Mouse (Mus musculus) brain, embryonic 18.5 days (tissue): ENCODE data around the gene Zkscan7.

Experiments used
- DNase-seq: peaks from one replicate; pipeline ENCODE4 v3.0.0-alpha.2; 2012; ENCODE audit warnings: low read depth, low spot score

Gene Zkscan7

DNA sequence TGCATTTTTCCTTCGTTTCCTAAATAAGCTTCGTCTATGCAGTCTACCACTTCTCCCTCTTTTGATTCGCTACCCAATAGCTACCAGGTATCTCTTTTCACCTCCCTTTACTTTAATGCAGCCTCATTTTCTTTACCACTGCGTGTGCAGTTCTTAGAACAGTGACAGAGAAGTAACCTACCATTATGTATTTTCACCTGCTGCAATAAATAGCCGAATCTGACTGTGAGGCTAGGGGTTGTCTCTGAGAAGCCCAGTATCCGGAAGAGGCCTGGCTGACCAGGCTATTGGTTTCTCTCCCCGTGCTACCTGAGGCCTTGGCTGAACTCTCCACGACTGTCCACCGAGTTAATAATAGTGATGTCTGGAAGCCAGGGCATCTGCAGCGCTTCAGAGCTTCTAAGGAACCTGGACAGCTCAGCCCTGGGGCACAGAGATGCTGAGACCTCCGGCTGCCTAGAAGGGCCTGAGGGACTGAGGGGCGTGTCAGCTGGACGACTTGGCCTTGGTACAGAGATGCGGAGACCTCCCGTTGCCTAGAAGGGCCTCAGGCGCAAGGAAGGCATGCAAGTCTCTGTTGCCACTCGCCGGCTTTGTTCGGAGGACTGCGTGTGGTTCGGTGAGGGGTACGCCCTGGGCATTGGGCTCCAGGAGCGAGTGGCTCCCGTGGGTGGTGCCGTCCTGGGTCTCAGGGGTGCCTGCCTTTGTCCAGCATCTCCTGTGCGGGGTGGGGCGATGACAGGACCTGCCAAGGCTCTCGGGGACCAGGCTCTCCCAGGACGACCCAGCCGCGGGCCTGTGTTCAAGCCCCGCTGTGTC, 17.4 kb downstream of the Zkscan7 start:
- peak; percentile 63 for DNase-seq

DNA sequence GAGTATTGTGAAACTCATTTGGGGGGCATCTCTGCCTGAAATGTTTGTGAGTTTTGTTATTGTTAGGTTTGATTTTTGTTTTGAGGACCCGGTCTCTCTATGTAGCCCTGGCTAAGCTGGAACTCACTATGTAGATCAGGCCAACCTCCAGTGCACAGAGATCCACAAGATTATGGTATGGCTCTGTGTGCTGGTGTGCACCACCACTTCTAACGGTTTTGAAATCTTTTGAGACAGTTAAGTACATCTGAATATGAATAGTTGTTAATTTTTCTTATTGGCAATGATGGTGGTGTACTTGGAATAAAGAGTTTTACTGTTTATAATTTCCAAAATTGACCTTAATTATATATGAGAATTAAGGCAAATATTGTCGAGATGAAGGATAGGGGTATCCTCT, 37.0 kb downstream of the Zkscan7 start:
- no peak for DNase-seq

DNA sequence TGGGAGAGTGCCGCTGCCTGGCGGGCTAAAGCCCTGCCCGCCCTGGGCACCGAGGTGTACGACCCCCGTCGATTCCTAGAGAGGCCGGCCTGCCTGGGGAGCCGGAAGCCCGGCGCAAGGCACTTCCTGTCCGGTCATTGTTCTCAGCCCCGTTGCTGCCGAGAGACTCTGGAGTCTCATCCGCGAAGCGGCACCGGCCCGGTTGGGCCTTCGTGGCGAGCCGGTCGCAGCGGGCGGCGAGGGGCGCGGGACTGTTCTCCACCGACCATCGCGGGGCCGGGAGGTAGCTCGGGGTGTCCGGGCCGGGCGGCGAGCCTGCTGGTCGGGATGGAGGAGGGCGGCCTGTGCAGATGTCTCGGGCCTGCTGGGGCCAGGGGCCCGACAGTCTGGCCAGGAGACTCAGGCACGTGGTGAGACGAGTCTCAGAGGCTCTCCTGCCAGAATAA, 37.5 kb downstream of the Zkscan7 start, which contains the start of gene Zfp105:
Gene Zfp105, plus strand, starts transcription at position 137 of the 446 bp plus-strand sequence.
- peak; percentile 51 for DNase-seq

DNA sequence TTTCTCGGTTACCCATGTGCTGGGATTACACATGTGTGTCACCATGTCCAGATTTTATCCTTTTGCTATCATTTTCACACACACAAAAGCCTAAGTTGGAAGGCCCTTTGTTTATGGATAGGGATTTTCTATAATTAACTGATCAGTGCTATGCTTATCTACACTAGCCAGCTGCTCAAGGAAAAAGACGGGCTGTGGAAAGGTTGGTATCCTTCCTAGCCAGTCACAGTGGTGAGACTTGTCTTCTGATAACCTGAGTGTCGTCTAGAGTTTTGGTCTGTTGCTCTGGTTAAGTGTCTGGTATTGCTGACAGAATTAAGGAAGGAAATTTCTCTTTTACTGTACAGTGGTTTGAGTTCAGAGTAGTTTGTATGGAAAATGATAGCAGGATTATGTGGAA, 43.4 kb downstream of the Zkscan7 start:
- DNase-seq: no peak
